Mouse (Mus musculus) olfactory bulb, adult 2 months (tissue): ENCODE results near the gene Rhpn2.

Experiments used
- CTCF ChIP-seq: fragments of 200-500 bp; IDR thresholded peaks from 2 replicates; pipeline ENCODE4 v1.5.1; 2012; ENCODE audit warnings: low read depth, mild to moderate bottlenecking, low read length, moderate library complexity; ENCODE audit not compliant: insufficient read depth
- POLR2A ChIP-seq: fragments of 200-500 bp; IDR thresholded peaks from 2 replicates; pipeline ENCODE4 v1.6.1; 2012; ENCODE audit warnings: mild to moderate bottlenecking, low read depth, low read length, moderate library complexity; ENCODE audit not compliant: insufficient read depth

DNA sequence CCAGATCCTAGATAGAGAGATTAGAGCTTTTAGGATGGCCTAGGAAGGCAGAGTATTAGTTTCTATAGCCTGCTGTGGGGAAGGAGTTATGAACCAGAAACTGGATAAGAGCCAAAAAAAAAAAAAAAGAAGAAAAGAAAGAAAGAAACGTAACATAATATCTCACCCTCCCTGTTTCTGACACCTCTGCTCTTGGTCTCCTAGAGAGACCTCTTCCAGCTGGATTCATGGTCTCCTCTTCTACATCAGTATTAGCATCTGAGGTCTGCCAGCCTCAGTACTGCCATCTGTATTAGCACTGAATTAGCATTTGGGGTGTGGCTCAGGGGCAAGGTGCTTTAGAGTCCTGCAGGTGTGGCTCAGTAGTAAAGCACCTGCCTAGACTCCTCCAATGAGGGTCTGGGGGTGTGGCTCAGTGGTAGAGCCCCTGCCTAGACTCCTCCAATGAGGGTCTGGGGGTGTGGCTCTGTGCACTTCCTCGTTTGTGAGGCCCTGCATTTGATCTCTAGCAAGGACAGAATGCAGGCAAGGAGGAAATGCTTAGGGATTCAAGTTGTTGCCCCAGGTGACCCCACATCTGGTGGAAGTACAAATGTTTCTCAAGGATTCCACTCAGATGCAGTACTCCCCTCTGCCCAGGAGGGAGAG, 48.9 kb downstream of the Rhpn2 start:
- TF ChIP-seq CTCF (no peak), POLR2A (no peak)
